Mouse (Mus musculus) gastrocnemius, postnatal 14 days (tissue): Measurements from ENCODE around the gene Rsph6a. TPM values are rescaled to one million over a fixed set of nuclear protein-coding genes. Genes with fewer than 3 reads are reported as not detected.

ENCODE experiments used
- microRNA-seq, 2 experiments: library from miRNA; unstranded; fragments of <30 nt; microRNA quantifications; one replicate each; pipeline ENCODE4 v1.2.0; 2021
- total RNA-seq, 2 experiments: library from RNA; stranded (reverse); gene quantifications; 2 replicates each; pipeline ENCODE4 v1.2.3; 2021

Gene Rsph6a
- total RNA-seq, 2 experiments from 2014 or later = not detected

Small RNA genes lying within 50 kb of the gene (microRNA-seq; reads per million reads assigned to microRNA genes)
- gene Mir3100 = 6.1 to 9.5 reads per million in 2 experiments

Other genes with a start within 250 kb of the Rsph6a start
- not detected for gene Psg17, start 233.1 kb upstream of the Rsph6a start, total RNA-seq
- gene Mill2, start 214.7 kb upstream of the Rsph6a start, total RNA-seq = 1 to 10 TPM; 2.6 to 3.2 TPM
- 1 to 10 TPM; 1.4 to 1.5 TPM for gene Pglyrp1, start 183.4 kb upstream of the Rsph6a start, total RNA-seq
- gene Ccdc61, start 144.3 kb upstream of the Rsph6a start, total RNA-seq = 1 to 10 TPM; 5.1 TPM
- gene Nova2, start 128.8 kb upstream of the Rsph6a start, total RNA-seq = 1 to 10 TPM; 2.6 to 3.3 TPM
- gene Nanos2, start 67.3 kb upstream of the Rsph6a start, total RNA-seq = not detected
- gene Mypop, start 63.4 kb upstream of the Rsph6a start, total RNA-seq = 1 to 10 TPM; 2.2 to 3.7 TPM
- 10 to 100 TPM; 14.9 to 18.6 TPM for gene Irf2bp1, start 50.6 kb upstream of the Rsph6a start, total RNA-seq
- not detected for gene Foxa3, start 31.2 kb upstream of the Rsph6a start, total RNA-seq
- gene Sympk, start 30.3 kb upstream of the Rsph6a start, total RNA-seq = 10 to 100 TPM; 38.2 to 41.1 TPM
- gene Dmwd, start 21.5 kb downstream of the Rsph6a start, total RNA-seq = 10 to 100 TPM; 22.1 to 25.5 TPM
- gene Dmpk, start 29.2 kb downstream of the Rsph6a start, total RNA-seq = 100 to 1,000 TPM; 241 to 257 TPM
- gene Six5, start 39.9 kb downstream of the Rsph6a start, total RNA-seq = 1 to 10 TPM; 3.1 to 3.8 TPM
- gene Gm4969, start 63.7 kb downstream of the Rsph6a start, total RNA-seq = not detected
- 1 to 10 TPM; 3.2 TPM for gene Fbxo46, start 65.2 kb downstream of the Rsph6a start, total RNA-seq
- gene Qpctl, start 94.6 kb downstream of the Rsph6a start, total RNA-seq = 1 to 10 TPM; 3.1 to 4.2 TPM
- gene Snrpd2, start 95.0 kb downstream of the Rsph6a start, total RNA-seq = 10 to 100 TPM; 62.3 to 66.5 TPM
- gene Gipr, start 111.4 kb downstream of the Rsph6a start, total RNA-seq = under 1 TPM in 1 of 2 experiments, not detected in 1; 0.09 TPM
- gene Eml2, start 121.7 kb downstream of the Rsph6a start, total RNA-seq = 10 to 100 TPM; 12.1 to 14.2 TPM
- gene Gpr4, start 157.8 kb downstream of the Rsph6a start, total RNA-seq = 1 to 10 TPM; 2.9 to 4.3 TPM
- 10 to 100 TPM; 35.1 to 43.0 TPM for gene Opa3, start 173.6 kb downstream of the Rsph6a start, total RNA-seq
- 10 to 100 TPM; 31.0 to 35.1 TPM for gene Vasp, start 217.1 kb downstream of the Rsph6a start, total RNA-seq
- gene Ppm1n, start 225.4 kb downstream of the Rsph6a start, total RNA-seq = not detected
- 100 to 1,000 TPM; 800 to 833 TPM for gene Rtn2, start 227.9 kb downstream of the Rsph6a start, total RNA-seq